Mouse (Mus musculus): ENCODE results near the gene Cyba.

GRCm38 (mm10) chr8:122427607-122428006 is 5.1 kb downstream of the Cyba start:
- no peak for TF ChIP-seq CTCF (IDR thresholded peaks at IDR 0.05 in 2 of 3, conservative IDR thresholded peaks at IDR 0.05 in 1 of 3; ENCODE audit: control insufficient read depth in 1 of 3, insufficient read depth in 1 of 3, low read depth in 2 of 3, low read length in 3 of 3, poor library complexity in 1 of 3, severe bottlenecking in 1 of 3)
- no peak for TF ChIP-seq POLR2AphosphoS2 (IDR thresholded peaks at IDR 0.05; ENCODE audit: low read length)
- no peak for TF ChIP-seq MAFK (IDR thresholded peaks at IDR 0.05; ENCODE audit: borderline replicate concordance, low read depth, low read length)
- no peak for TF ChIP-seq UBTF (IDR thresholded peaks at IDR 0.05; ENCODE audit: borderline replicate concordance, insufficient read depth, low read depth, low read length)
- TF ChIP-seq EP300 (IDR thresholded peaks at IDR 0.05; ENCODE audit: low read depth in 1 of 2, low read length in 2 of 2) = no peak
- TF ChIP-seq MAZ (IDR thresholded peaks at IDR 0.05; ENCODE audit: low read depth, low read length) = no peak
- TF ChIP-seq POLR2A (IDR thresholded peaks at IDR 0.05; ENCODE audit: control insufficient read depth in 1 of 2, insufficient read depth in 1 of 2, low read depth in 1 of 2, low read length in 2 of 2, poor library complexity in 1 of 2) = no peak
- TF ChIP-seq KAT2A (conservative IDR thresholded peaks at IDR 0.05; ENCODE audit: low read depth, low read length) = no peak

Data from MEL (cell line).